Mouse (Mus musculus) ES-E14 (cell line): ENCODE results near the gene Vmn1r218.
"Not testable (repeated sequence)": the region's sequence is repeated elsewhere in the genome, so short reads cannot be mapped to it uniquely, and the experiment has no call there.

Experiments used
- CHD2 ChIP-seq: IDR thresholded peaks from 2 replicates; pipeline ENCODE4 v1.6.1; 2014; ENCODE audit warnings: mild to moderate bottlenecking, low read depth, low read length, inconsistent platforms
- HCFC1 ChIP-seq: IDR thresholded peaks from 2 replicates; pipeline ENCODE4 v1.6.1; 2012; ENCODE audit warnings: low read length, inconsistent platforms, borderline replicate concordance; ENCODE audit not compliant: insufficient read depth
- ZNF384 ChIP-seq: IDR thresholded peaks from 2 replicates; pipeline ENCODE4 v1.6.1; 2012; ENCODE audit warnings: low read depth, low read length, inconsistent platforms

DNA sequence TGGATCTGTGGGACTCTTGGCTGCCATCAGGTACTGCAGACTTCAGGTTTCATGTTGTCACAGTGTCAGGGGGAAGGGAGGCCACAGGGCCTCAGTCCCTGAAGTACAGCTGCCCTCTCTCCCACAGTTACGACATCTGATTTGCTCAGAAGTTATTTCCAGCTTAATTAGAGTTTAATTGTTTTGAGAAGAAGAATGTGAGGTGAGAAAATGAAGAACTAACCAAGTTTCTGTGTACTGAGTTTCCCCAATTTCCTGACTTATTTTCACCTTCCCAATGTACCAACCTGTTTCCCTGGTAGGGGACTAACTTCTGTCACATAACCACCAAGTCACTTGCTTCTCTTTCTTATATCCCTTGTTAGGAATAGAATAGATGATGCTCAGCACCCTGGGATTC is 14.8 kb upstream of the Vmn1r218 start, which contains the start of gene Vmn1r217:
- not testable (repeated sequence) for TF ChIP-seq CHD2, HCFC1, ZNF384
